Mouse (Mus musculus) right cerebral cortex, postnatal 10 days (tissue): ENCODE results near the gene Mdh1b.

Source experiments
- DNase-seq, 2 experiments: peaks; one replicate each; pipeline ENCODE4 v3.0.0; 2021; ENCODE audit warnings: low spot score in 2 of 2

Gene Mdh1b

GRCm38 (mm10) chr1:63730240-63730771 lies at the start of gene Mdh1b, which contains the start of gene Fastkd2:
Gene Mdh1b (minus strand): TSS chr1:63730318.
Gene Fastkd2 (plus strand): TSS chr1:63730614.
- DNase-seq = peak; percentile 95

GRCm38 (mm10) chr1:63776902-63777630 lies 46.9 kb upstream of the Mdh1b start:
- DNase-seq = no peak

GRCm38 (mm10) chr1:63776396-63776795 lies 46.3 kb upstream of the Mdh1b start:
- no peak for DNase-seq

- DNase-seq = peak; percentile 75 to 87
These were observed 40.2 kb upstream of the Mdh1b start for GRCm38 (mm10) chr1:63770309-63770708.

GRCm38 (mm10) chr1:63769167-63769566 lies 39.0 kb upstream of the Mdh1b start, which contains the start of gene 4933402D24Rik:
Gene 4933402D24Rik (minus strand): TSS chr1:63769267.
- no peak for DNase-seq

- no peak for DNase-seq
These were observed 38.0 kb upstream of the Mdh1b start for GRCm38 (mm10) chr1:63768112-63768511.

GRCm38 (mm10) chr1:63764395-63764794 lies 34.3 kb upstream of the Mdh1b start:
- peak in 1 of 2 experiments; percentile 49 for DNase-seq

GRCm38 (mm10) chr1:63763881-63764386 lies 33.8 kb upstream of the Mdh1b start:
- DNase-seq = no peak

GRCm38 (mm10) chr1:63763212-63763694 lies 33.1 kb upstream of the Mdh1b start:
- peak; percentile 73 for DNase-seq

- no peak for DNase-seq
These were observed 25.9 kb upstream of the Mdh1b start for GRCm38 (mm10) chr1:63756005-63756404.

GRCm38 (mm10) chr1:63729796-63730195 lies 322 bp downstream of the Mdh1b start:
- peak in 1 of 2 experiments; percentile 23 for DNase-seq

- no peak for DNase-seq
These were observed 10.0 kb downstream of the Mdh1b start for GRCm38 (mm10) chr1:63720161-63720560.

- no peak for DNase-seq
These were observed 21.2 kb downstream of the Mdh1b start for GRCm38 (mm10) chr1:63708876-63709275.

- DNase-seq = no peak
These were observed 24.4 kb downstream of the Mdh1b start for GRCm38 (mm10) chr1:63705733-63706132.

GRCm38 (mm10) chr1:63696861-63697260 lies 33.3 kb downstream of the Mdh1b start:
- no peak for DNase-seq

GRCm38 (mm10) chr1:63686827-63687226 lies 43.3 kb downstream of the Mdh1b start, which contains the start of gene Dytn:
Gene Dytn (minus strand): TSS chr1:63686927.
- no peak for DNase-seq

- DNase-seq = no peak
These were observed 54.1 kb downstream of the Mdh1b start for GRCm38 (mm10) chr1:63675975-63676374.

- peak in 1 of 2 experiments; percentile 45 for DNase-seq
These were observed 61.3 kb downstream of the Mdh1b start for GRCm38 (mm10) chr1:63668852-63669160.

GRCm38 (mm10) chr1:63667949-63668851 lies 61.9 kb downstream of the Mdh1b start:
- peak in 1 of 2 experiments; percentile 35 for DNase-seq

GRCm38 (mm10) chr1:63667201-63667948 lies 62.7 kb downstream of the Mdh1b start:
- DNase-seq = no peak

- no peak for DNase-seq
These were observed 64.0 kb downstream of the Mdh1b start for GRCm38 (mm10) chr1:63666089-63666488.
